Comparison of ENCODE assay signal across 27 mouse cellular contexts in the genomic region with DNA sequence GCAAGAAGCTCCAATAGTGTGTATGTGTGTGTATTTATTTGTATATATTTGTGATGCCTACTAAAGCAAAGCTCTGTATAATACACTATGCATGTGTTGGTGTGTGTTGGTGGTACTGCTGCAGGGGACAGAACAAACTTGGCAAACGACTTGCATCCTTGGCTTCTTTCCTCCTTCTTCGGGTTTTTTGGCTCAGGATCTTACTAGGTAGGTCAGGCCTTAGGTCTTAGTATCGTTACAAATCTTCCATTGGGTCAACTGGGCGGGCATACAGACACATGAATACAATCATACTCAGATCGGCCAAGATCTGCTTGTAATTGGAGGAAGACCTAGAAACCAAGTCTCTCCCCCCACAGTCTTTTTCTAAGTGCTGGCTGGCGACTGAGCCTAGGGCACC. TPM values are rescaled to one million over a fixed set of nuclear protein-coding genes. Genes with fewer than 3 reads are reported as not detected.
DNase-seq lines count a peak whose midpoint lies in the region; TF ChIP-seq lines count a peak whose summit lies in the region.
"Had no signal": no experiment of that assay in that cellular context is flagged by ENCODE, and none has a peak within 500 bp of the region (broad histone marks: within the 10 kb centered on the region; RNA-seq: fewer than 3 reads in every experiment).

No protein-coding gene starts in this region.

- no peaks in the 10 kb centered on the region for H3K27me3 ChIP-seq in thymus, adult 2 months (ENCODE audit: control insufficient read depth, insufficient read depth, low read length)
- H3K27me3 ChIP-seq: embryonic facial prominence, embryonic 15.5 days; heart, embryonic 12.5 days; hindbrain, embryonic 15.5 days; liver, embryonic 12.5 days; midbrain, embryonic 12.5 days; neural tube, embryonic 15.5 days had no signal

- peaks cover 4% of the 10 kb centered on the region; the same call in 1 of the 2 replicates for H3K4me1 ChIP-seq in thymus, adult 2 months (replicated peaks; ENCODE audit: control insufficient read depth, insufficient read depth, low read length)

- DNase-seq in cerebellum, adult 11-12 months = peak; percentile 15
- no peak for DNase-seq in cerebellum, adult 8-10 months
- peak; percentile 54 for DNase-seq in heart, adult 11 months
- no peak for DNase-seq in heart, adult 9 months (ENCODE audit: low spot score in 2 of 2)
- peak; percentile 12 for DNase-seq in brain, adult 2 months (ENCODE audit: low read depth, low spot score)
- peak; percentile 75 to 78 for DNase-seq in cerebellum, postnatal 10 days
- DNase-seq in spleen, postnatal 10 days (ENCODE audit: low spot score in 2 of 2) = no peak
- no peak for DNase-seq in thymus, adult 2 months
- DNase-seq: adrenal gland, adult 2 months; gastrocnemius, postnatal 25 days; heart, adult 18-20 months; heart, postnatal 4 days; kidney, postnatal 4 days; left cerebral cortex, postnatal 4 days; liver, postnatal 0 days; lung, postnatal 36 days; retina, postnatal 1 day; right cerebral cortex, postnatal 14 days; thymus, postnatal 25 days had no signal

- WGBS in thymus, adult 2 months = 89% methylated on average over 6 of the region's 6 CpGs

- H3K4me3 ChIP-seq in thymus, adult 2 months (ENCODE audit: control insufficient read depth, insufficient read depth, low read length) = no peak overlapping the region
- H3K4me3 ChIP-seq: embryonic facial prominence, embryonic 10.5 days; embryonic facial prominence, embryonic 15.5 days; heart, embryonic 12.5 days; hindbrain, embryonic 15.5 days; liver, embryonic 12.5 days; midbrain, embryonic 12.5 days; neural tube, embryonic 15.5 days had no signal

- TF ChIP-seq CTCF in thymus, adult 2 months (IDR thresholded peaks at IDR 0.05; ENCODE audit: borderline replicate concordance, control insufficient read depth, extremely low read depth, insufficient read depth, low read length, poor library complexity) = no peak

- no peaks in the 10 kb centered on the region for H3K36me3 ChIP-seq in thymus, adult 2 months (ENCODE audit: control insufficient read depth, insufficient read depth, low read length)
- H3K36me3 ChIP-seq: embryonic facial prominence, embryonic 15.5 days; heart, embryonic 12.5 days; hindbrain, embryonic 15.5 days; liver, embryonic 12.5 days; midbrain, embryonic 12.5 days; neural tube, embryonic 15.5 days had no signal

- TF ChIP-seq POLR2A in thymus, adult 2 months (IDR thresholded peaks at IDR 0.05; ENCODE audit: control insufficient read depth, extremely low read depth, insufficient read depth, low read length, poor library complexity) = no peak

- H3K27ac ChIP-seq in thymus, adult 2 months (ENCODE audit: control insufficient read depth, insufficient read depth, low read length) = no peak overlapping the region
- H3K27ac ChIP-seq: embryonic facial prominence, embryonic 10.5 days; embryonic facial prominence, embryonic 15.5 days; hindbrain, embryonic 15.5 days; kidney, postnatal 0 days; liver, embryonic 12.5 days; midbrain, embryonic 12.5 days; neural tube, embryonic 15.5 days had no signal

RNA-seq across cellular contexts. Expression of a gene that starts 6.0 kb away (rescaled TPM):
- 30.4 and 36.5 TPM in 2 replicates for polyA plus RNA-seq in thymus, adult 2 months (2012; rRNA removed)

Comparison
In these comparisons a context has a peak if more than half of its experiments do, and no peak if none do; other contexts are left out.
1. DNase-seq: peak in cerebellum, adult 11-12 months (single experiment), heart, adult 11 months (single experiment), brain, adult 2 months (single experiment) and cerebellum, postnatal 10 days (2 of 2); none in cerebellum, adult 8-10 months (single experiment), heart, adult 9 months (0 of 2), spleen, postnatal 10 days (0 of 2) and thymus, adult 2 months (single experiment).